Mouse (Mus musculus): ENCODE data around the gene Idua.

Idua gene

GRCm38 (mm10) chr5:108680871-108681270, 20.7 kb downstream of the Idua start:
- no peak for DNase-seq (ENCODE audit: low spot score in 2 of 2)

- DNase-seq (ENCODE audit: low spot score in 2 of 2): no peak
Observed at GRCm38 (mm10) chr5:108689091-108689490, 29.0 kb downstream of the Idua start.

DNA sequence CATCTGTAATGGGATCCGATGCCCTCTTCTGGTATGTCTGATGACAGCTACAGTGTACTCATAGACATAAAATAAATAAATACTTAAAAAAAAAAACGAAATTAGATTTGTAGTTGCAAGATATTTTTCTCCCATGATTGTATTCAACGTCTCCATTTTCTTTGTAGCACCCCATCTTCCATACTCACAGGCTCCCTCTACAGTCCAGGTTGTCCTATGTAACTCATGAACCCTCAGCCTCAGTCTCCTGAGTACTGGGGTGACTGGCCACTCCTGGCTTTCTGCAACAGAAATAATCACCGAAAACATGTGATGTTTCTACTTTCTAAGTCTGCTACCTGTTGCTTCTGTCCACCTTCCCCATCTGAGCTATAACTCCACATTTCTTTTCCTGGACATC, 31.0 kb downstream of the Idua start:
- no peak for DNase-seq (ENCODE audit: low spot score in 2 of 2)

DNA sequence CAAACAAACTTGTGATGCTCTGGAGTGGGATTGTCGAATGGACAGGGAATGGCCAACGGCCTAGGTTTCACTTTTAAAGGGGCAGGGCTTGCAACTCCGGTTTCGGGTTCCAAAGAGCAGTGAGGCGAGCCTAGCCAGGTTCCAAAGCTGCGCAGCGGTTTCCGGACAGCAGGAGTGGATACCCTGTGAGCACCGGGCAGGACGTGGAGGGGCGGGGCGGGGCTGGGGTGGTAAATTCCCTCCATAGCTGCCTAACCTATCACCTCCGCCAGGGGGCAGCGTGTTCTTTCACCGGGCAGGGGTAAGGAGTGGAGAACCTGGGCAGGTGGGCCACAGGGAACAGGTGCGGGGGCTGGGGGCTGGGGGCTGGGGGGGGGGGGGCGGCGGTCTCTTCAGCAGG, 32.1 kb downstream of the Idua start, which contains the start of gene Fgfrl1:
TSS of gene Fgfrl1 (plus strand) at position 112 of the 400 bp plus-strand sequence.
- DNase-seq (ENCODE audit: low spot score in 2 of 2): no peak

- DNase-seq (ENCODE audit: low spot score in 2 of 2): peak; percentile 55 to 59
Observed at GRCm38 (mm10) chr5:108693872-108694288, 33.7 kb downstream of the Idua start.

GRCm38 (mm10) chr5:108694352-108695261, 34.5 kb downstream of the Idua start:
- no peak for DNase-seq (ENCODE audit: low spot score in 2 of 2)

- DNase-seq (ENCODE audit: low spot score in 2 of 2): no peak
Observed at GRCm38 (mm10) chr5:108695861-108696260, 35.7 kb downstream of the Idua start.

DNA sequence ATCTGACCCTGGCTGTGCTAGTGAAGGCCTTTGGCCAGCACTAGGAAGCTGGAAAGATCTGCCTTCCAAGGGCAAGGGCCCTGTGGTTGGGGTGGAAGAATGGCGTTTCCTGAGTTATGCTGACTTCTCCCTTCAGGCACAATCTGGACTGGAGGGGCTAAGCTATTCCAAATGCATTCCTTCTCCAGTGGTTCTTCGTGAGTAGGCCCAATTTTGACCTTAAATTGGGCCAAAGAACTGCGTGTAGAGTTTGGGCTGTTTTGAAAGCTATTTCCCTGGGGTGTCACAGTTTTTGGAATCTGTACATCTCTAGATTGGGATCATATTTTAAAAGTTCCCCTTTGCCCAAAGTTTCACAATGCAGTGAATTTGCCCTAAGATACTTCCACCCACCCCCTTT, 36.4 kb downstream of the Idua start:
- DNase-seq (ENCODE audit: low spot score in 2 of 2): no peak

DNA sequence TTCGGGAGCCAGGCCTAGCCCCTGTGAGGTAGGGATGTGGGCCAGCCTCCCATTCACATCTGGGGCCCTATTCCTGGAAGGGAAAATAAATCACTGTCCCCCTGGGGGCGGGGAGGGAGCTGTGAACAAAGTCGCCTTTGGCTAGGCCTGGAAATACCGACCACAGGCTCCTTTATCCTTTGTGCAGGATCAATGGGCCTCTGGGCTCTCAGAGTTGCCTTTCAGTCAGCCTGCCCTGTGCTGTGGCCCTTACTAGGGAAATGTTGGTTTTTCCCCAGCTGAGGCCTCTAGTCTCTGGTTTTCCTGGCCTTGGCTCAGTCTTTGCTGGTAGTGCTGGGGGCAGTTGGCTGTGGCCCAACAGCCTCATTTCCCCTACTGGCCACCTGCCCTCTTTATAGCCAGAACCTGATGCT, 37.2 kb downstream of the Idua start:
- DNase-seq (ENCODE audit: low spot score in 2 of 2): peak; percentile 60 to 65

- DNase-seq (ENCODE audit: low spot score in 2 of 2): no peak
Observed at GRCm38 (mm10) chr5:108700346-108700745, 40.2 kb downstream of the Idua start.

- DNase-seq (ENCODE audit: low spot score in 2 of 2): no peak
Observed at GRCm38 (mm10) chr5:108701341-108702021, 41.4 kb downstream of the Idua start.

DNA sequence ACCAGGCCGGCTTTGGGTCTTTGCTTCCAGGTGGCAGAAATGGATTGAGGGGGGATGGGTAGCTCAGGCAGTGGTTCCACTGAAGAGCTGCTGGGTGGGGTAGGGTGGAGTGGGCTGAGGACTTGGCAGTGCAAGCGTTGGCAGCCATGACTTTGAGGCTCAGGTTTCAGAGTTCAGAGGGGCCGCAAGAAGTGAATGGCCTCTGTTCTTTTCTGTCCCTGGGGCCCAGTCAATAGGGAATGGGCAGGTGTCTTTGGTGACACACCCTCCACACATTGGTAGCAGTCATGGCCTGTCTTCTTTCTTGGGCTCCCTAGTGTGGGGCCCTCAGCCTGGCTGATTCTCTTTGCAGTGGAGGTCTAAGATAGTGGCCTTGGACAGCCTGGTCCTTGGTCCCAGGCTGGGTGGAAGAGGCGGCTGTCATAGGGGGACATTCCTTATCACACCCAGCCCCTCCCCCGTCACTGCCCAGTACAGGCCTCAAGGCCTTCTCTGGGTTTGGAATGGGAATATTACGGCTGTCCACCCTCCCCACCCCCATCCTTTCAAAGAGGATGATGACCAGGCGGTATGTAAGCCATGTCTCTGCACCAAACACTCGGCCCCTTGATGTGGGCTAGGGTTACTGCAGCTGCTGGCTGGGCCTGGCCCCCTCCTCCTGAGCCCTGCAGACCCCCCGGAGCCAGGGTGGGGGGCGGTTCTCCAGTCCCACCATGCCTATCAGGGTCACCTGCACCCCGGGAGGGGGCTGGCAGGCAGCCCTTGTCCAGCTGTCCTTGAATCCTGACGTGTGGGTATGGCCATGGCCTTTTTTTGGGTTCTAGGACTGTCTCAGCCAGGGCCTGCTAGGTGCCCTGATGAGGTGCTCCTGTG, 43.9 kb downstream of the Idua start:
- no peak for DNase-seq (ENCODE audit: low spot score in 2 of 2)

GRCm38 (mm10) chr5:108707758-108708157, 47.6 kb downstream of the Idua start:
- no peak for DNase-seq (ENCODE audit: low spot score in 2 of 2)

DNA sequence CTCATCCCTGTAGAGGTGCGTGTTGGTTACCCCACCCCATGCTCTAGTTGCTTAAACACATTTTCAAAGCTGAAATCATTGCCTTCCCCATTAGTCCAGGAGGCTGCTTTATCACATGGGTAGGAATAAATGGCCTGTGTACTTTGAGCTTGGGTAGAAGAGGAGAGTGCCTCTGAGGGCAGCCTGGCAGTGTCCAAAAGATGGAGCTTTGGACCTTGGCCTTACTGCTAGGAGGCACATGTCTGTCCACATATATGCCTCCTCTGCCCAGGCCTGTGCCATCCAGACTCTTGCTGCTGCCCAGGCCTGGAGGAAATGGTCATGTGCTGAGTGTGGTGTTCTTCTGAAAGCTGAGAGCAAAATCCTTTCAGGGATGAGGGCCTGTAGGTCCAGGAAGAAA, 48.3 kb downstream of the Idua start:
- no peak for DNase-seq (ENCODE audit: low spot score in 2 of 2)

DNA sequence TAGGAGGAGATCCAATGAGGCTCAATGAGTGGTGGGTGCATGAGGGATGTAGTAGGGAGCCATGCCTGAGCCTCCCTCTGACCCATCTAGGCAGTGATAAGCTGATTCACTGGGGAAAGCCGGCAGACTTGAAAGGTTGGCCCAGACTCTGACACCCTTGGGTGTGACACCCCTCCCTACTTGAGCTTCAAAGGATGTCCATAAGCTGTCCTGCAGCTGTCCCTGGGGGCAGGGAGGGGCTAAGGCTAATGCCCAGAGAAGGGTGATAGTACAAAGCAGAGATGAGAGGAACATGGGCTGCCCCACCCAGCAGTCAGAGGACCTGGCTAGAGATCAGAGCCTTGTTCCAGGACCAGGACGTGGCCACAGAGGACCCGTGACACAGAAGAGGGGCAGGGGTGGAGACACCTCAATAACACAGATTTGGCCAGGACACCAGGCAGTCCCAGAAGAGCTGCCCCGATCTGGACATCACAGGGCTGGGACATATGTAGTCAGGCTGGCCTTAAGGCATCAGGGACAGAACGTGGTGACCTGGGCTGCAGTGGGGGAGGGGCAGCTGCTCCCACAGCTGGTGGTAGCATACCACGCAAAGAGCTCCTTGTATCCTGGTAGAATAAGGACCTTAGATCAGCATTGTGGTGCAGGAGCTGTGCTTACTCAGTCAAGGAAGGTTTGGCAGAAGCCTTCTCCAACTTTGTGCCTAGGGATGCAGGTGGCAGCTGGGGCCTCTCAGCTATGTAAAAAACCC, 49.0 kb downstream of the Idua start:
- no peak for DNase-seq (ENCODE audit: low spot score in 2 of 2)

DNA sequence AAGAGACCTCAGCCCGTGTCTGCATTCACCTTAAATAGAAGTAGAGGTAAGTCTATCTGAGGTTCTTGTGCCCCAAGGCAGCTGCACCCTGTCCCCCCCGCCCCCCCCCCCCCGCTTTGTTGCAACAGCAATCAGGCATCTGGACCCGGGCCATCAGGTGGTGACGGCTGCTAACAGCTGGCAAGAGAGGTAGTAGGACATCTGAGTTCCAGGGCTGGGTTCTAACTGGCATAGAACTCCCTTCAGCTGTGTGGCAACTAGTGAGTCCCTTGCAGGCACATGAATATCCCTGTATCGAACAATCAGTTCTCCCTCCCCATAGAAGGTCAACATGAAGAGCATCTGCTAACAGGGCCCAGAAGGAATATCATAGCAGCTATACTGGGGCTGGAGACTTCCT, 51.8 kb downstream of the Idua start:
- no peak for DNase-seq (ENCODE audit: low spot score in 2 of 2)

GRCm38 (mm10) chr5:108713096-108713495, 53.0 kb downstream of the Idua start:
- no peak for DNase-seq (ENCODE audit: low spot score in 2 of 2)

- no peak for DNase-seq (ENCODE audit: low spot score in 2 of 2)
Observed at GRCm38 (mm10) chr5:108713691-108714090, 53.6 kb downstream of the Idua start.

- DNase-seq (ENCODE audit: low spot score in 2 of 2): peak; percentile 33 to 55
Observed at GRCm38 (mm10) chr5:108714149-108714548, 54.0 kb downstream of the Idua start.

DNA sequence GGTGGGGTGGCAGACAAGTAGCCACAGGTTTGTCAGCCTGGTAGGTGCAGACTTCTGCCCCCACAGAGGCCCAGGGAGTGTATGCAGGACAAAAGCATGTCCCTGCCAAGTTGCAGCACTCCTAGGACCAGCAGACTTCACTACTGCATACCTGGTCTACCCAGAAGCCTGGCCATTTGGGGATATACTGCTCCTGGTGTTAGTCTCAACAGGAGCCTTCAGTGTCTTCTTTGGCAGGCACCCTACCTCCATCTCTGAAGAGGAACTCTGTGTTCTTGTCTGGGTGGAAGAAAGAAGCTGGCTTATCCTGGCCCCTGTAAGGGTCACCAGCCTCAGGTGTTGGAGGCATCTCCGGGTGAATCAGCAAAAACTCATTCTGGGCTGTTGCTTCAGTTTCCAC, 55.8 kb downstream of the Idua start:
- DNase-seq (ENCODE audit: low spot score in 2 of 2): no peak

DNA sequence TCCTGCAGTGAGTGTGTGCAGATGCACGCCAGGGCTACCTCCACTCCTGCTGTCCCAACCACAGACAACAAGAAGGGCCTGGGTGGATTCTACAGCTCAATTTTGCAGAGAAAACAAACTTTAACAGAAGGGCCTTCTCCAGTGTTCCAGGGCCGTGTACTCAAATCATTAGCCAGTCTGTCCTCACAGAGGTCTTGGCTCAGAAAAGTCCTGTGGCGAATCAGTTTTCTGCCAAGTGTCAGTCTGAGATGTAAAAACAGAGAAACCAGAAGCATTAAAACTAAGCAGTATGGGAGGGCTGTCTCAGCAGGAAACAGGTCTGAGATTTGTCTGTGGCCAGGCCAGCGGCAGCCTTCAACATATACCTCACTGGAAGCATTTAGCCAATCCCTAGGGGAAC, 57.9 kb downstream of the Idua start:
- DNase-seq (ENCODE audit: low spot score in 2 of 2): no peak

Measured in frontal cortex, postnatal 36 days (tissue).